Mouse (Mus musculus): ENCODE data around the gene Zfhx3. TPM values are rescaled to one million over a fixed set of nuclear protein-coding genes. Genes with fewer than 3 reads are reported as not detected.

The Zfhx3 gene
- polyA plus RNA-seq, 1 experiment from 2014 or later: 15.7 TPM

- ATAC-seq (replicated peaks; ENCODE audit: low FRiP score, low TSS enrichment, low read depth) (no peak), DNase-seq (ENCODE audit: low spot score) (no peak)
- Histone ChIP-seq H3K36me3 (ENCODE audit: control insufficient read depth, insufficient read depth, low read length) (no peaks in the 10 kb centered on the region), H3K27me3 (replicated peaks; ENCODE audit: control insufficient read depth, insufficient read depth, low read length) (no peaks in the 10 kb centered on the region), H3K4me1 (replicated peaks; ENCODE audit: control insufficient read depth, insufficient read depth, low read length) (peaks cover 14% of the 10 kb centered on the region; the same call in 1 of the 2 replicates), H3K9me3 (ENCODE audit: control insufficient read depth, low read length) (no peaks in the 10 kb centered on the region), H3K27ac (ENCODE audit: low read depth) (no peak overlapping the region), H3K4me3 (ENCODE audit: low read depth, low read length) (no peak overlapping the region), H3K9ac (ENCODE audit: low read length) (no peak overlapping the region), H3K4me2 (ENCODE audit: low read length) (no peak overlapping the region)
- 62% methylated on average over 9 of the region's 9 CpGs for WGBS
Measured at GRCm38 (mm10) chr8:108595061-108595419, 652.6 kb downstream of the Zfhx3 start.

DNA sequence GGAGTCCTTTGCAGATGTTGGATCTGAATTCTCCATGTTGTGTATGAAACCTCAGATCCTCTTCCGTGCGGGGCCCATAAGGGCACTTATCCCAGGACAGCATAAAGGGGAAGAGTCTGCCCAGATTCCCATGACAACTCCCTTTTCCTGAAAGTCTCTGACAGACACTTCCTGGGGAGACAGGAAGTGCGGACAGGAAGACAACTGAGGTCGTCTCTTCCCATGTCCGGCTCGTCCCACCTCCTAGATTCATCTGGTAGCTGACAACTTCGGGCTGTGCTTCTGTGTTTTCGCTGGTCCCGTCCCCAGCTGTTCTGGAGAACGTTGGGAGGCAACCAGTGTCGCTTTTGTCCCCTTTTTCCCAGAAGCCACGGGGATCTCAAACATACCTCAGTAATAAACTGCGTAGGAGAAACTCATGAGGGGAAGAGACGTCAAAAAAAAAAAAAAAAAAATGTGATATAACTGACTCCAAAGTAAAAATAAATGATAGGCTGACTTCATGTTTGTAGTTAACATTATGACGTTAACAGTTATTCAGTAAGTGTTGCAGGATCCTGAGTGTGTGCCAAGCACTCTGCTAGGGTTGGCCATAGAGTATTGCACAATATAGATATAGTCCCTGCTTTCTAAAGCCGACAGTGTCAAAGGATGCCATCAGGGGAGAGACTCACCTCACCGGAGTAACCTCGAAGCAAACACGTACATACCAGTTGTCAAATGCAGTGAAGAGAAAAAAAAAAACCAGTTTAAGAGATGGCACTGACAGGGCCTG lies 653.5 kb downstream of the Zfhx3 start:
- Histone ChIP-seq H3K27ac (ENCODE audit: low read depth) (no peak overlapping the region), H3K36me3 (ENCODE audit: control insufficient read depth, insufficient read depth, low read length) (no peaks in the 10 kb centered on the region), H3K9ac (ENCODE audit: low read length) (no peak overlapping the region), H3K27me3 (replicated peaks; ENCODE audit: control insufficient read depth, insufficient read depth, low read length) (no peaks in the 10 kb centered on the region), H3K4me1 (replicated peaks; ENCODE audit: control insufficient read depth, insufficient read depth, low read length) (peaks cover 14% of the 10 kb centered on the region; the same call in 1 of the 2 replicates), H3K9me3 (ENCODE audit: control insufficient read depth, low read length) (no peaks in the 10 kb centered on the region), H3K4me3 (ENCODE audit: low read depth, low read length) (no peak overlapping the region), H3K4me2 (ENCODE audit: low read length) (no peak overlapping the region)
- DNase-seq (ENCODE audit: low spot score) (no peak), ATAC-seq (replicated peaks; ENCODE audit: low FRiP score, low TSS enrichment, low read depth) (no peak)
- WGBS: 78% methylated on average over 19 of the region's 19 CpGs

GRCm38 (mm10) chr8:108599003-108599402 lies 656.6 kb downstream of the Zfhx3 start:
- peaks cover 8% of the 10 kb centered on the region; the same call in 1 of the 2 replicates for H3K4me1 ChIP-seq (replicated peaks; ENCODE audit: control insufficient read depth, insufficient read depth, low read length)
- no peak overlapping the region for H3K27ac ChIP-seq (ENCODE audit: low read depth)
- H3K4me2 ChIP-seq (ENCODE audit: low read length): no peak overlapping the region
- H3K27me3 ChIP-seq (replicated peaks; ENCODE audit: control insufficient read depth, insufficient read depth, low read length): no peaks in the 10 kb centered on the region
- 57% methylated on average over 8 of the region's 8 CpGs for WGBS
- H3K9me3 ChIP-seq (ENCODE audit: control insufficient read depth, low read length): no peaks in the 10 kb centered on the region
- no peak for DNase-seq (ENCODE audit: low spot score)
- H3K36me3 ChIP-seq (ENCODE audit: control insufficient read depth, insufficient read depth, low read length): no peaks in the 10 kb centered on the region
- no peak overlapping the region for H3K9ac ChIP-seq (ENCODE audit: low read length)
- no peak overlapping the region for H3K4me3 ChIP-seq (ENCODE audit: low read depth, low read length)
- ATAC-seq (replicated peaks; ENCODE audit: low FRiP score, low TSS enrichment, low read depth): no peak

- 75% methylated on average over 6 of the region's 6 CpGs for WGBS
- Histone ChIP-seq H3K4me2 (ENCODE audit: low read length) (no peak overlapping the region), H3K4me3 (ENCODE audit: low read depth, low read length) (no peak overlapping the region), H3K4me1 (replicated peaks; ENCODE audit: control insufficient read depth, insufficient read depth, low read length) (peaks cover 4% of the 10 kb centered on the region; the same call in 1 of the 2 replicates), H3K9me3 (ENCODE audit: control insufficient read depth, low read length) (no peaks in the 10 kb centered on the region), H3K9ac (ENCODE audit: low read length) (no peak overlapping the region), H3K27ac (ENCODE audit: low read depth) (no peak overlapping the region), H3K27me3 (replicated peaks; ENCODE audit: control insufficient read depth, insufficient read depth, low read length) (no peaks in the 10 kb centered on the region), H3K36me3 (ENCODE audit: control insufficient read depth, insufficient read depth, low read length) (no peaks in the 10 kb centered on the region)
- no peak for DNase-seq (ENCODE audit: low spot score)
- ATAC-seq (replicated peaks; ENCODE audit: low FRiP score, low TSS enrichment, low read depth): no peak
Measured at GRCm38 (mm10) chr8:108599558-108599957, 657.1 kb downstream of the Zfhx3 start.

- ATAC-seq (replicated peaks; ENCODE audit: low FRiP score, low TSS enrichment, low read depth): no peak
Measured at GRCm38 (mm10) chr8:108608678-108609077, 666.2 kb downstream of the Zfhx3 start.

GRCm38 (mm10) chr8:108609114-108609513 lies 666.7 kb downstream of the Zfhx3 start:
- Histone ChIP-seq H3K4me2 (ENCODE audit: low read length) (no peak overlapping the region), H3K4me1 (replicated peaks; ENCODE audit: control insufficient read depth, insufficient read depth, low read length) (no peaks in the 10 kb centered on the region), H3K27me3 (replicated peaks; ENCODE audit: control insufficient read depth, insufficient read depth, low read length) (no peaks in the 10 kb centered on the region), H3K27ac (ENCODE audit: low read depth) (no peak overlapping the region), H3K4me3 (ENCODE audit: low read depth, low read length) (no peak overlapping the region), H3K9me3 (ENCODE audit: control insufficient read depth, low read length) (no peaks in the 10 kb centered on the region), H3K9ac (ENCODE audit: low read length) (no peak overlapping the region), H3K36me3 (ENCODE audit: control insufficient read depth, insufficient read depth, low read length) (no peaks in the 10 kb centered on the region)
- 58% methylated on average over 5 of the region's 5 CpGs for WGBS
- no peak for ATAC-seq (replicated peaks; ENCODE audit: low FRiP score, low TSS enrichment, low read depth)
- DNase-seq (ENCODE audit: low spot score): no peak

More at GRCm38 (mm10) chr8:108608678-108609077, 666.2 kb downstream of the Zfhx3 start:
- Histone ChIP-seq H3K27ac (ENCODE audit: low read depth) (no peak overlapping the region), H3K4me2 (ENCODE audit: low read length) (no peak overlapping the region), H3K4me3 (ENCODE audit: low read depth, low read length) (no peak overlapping the region), H3K9me3 (ENCODE audit: control insufficient read depth, low read length) (no peaks in the 10 kb centered on the region), H3K4me1 (replicated peaks; ENCODE audit: control insufficient read depth, insufficient read depth, low read length) (no peaks in the 10 kb centered on the region), H3K9ac (ENCODE audit: low read length) (no peak overlapping the region), H3K36me3 (ENCODE audit: control insufficient read depth, insufficient read depth, low read length) (no peaks in the 10 kb centered on the region), H3K27me3 (replicated peaks; ENCODE audit: control insufficient read depth, insufficient read depth, low read length) (no peaks in the 10 kb centered on the region)
- DNase-seq (ENCODE audit: low spot score): no peak
- WGBS: 64% methylated on average over 5 of the region's 5 CpGs

GRCm38 (mm10) chr8:108611141-108611674 lies 668.8 kb downstream of the Zfhx3 start:
- no peaks in the 10 kb centered on the region for H3K9me3 ChIP-seq (ENCODE audit: control insufficient read depth, low read length)

GRCm38 (mm10) chr8:108611792-108612413 lies 669.5 kb downstream of the Zfhx3 start:
- Histone ChIP-seq H3K4me2 (ENCODE audit: low read length) (no peak overlapping the region), H3K9ac (ENCODE audit: low read length) (no peak overlapping the region), H3K4me1 (replicated peaks; ENCODE audit: control insufficient read depth, insufficient read depth, low read length) (no peaks in the 10 kb centered on the region), H3K4me3 (ENCODE audit: low read depth, low read length) (no peak overlapping the region), H3K36me3 (ENCODE audit: control insufficient read depth, insufficient read depth, low read length) (no peaks in the 10 kb centered on the region), H3K27me3 (replicated peaks; ENCODE audit: control insufficient read depth, insufficient read depth, low read length) (no peaks in the 10 kb centered on the region), H3K27ac (ENCODE audit: low read depth) (no peak overlapping the region), H3K9me3 (ENCODE audit: control insufficient read depth, low read length) (no peaks in the 10 kb centered on the region)
- DNase-seq (ENCODE audit: low spot score): no peak
- WGBS: 69% methylated on average over 11 of the region's 11 CpGs
- ATAC-seq (replicated peaks; ENCODE audit: low FRiP score, low TSS enrichment, low read depth): no peak

More at GRCm38 (mm10) chr8:108611141-108611674, 668.8 kb downstream of the Zfhx3 start:
- DNase-seq (ENCODE audit: low spot score) (no peak), ATAC-seq (replicated peaks; ENCODE audit: low FRiP score, low TSS enrichment, low read depth) (no peak)
- no peak overlapping the region for H3K27ac ChIP-seq (ENCODE audit: low read depth)
- no peaks in the 10 kb centered on the region for H3K36me3 ChIP-seq (ENCODE audit: control insufficient read depth, insufficient read depth, low read length)
- no peaks in the 10 kb centered on the region for H3K27me3 ChIP-seq (replicated peaks; ENCODE audit: control insufficient read depth, insufficient read depth, low read length)
- H3K9ac ChIP-seq (ENCODE audit: low read length): no peak overlapping the region
- no peak overlapping the region for H3K4me3 ChIP-seq (ENCODE audit: low read depth, low read length)
- no peaks in the 10 kb centered on the region for H3K4me1 ChIP-seq (replicated peaks; ENCODE audit: control insufficient read depth, insufficient read depth, low read length)
- WGBS: 88% methylated on average over 9 of the region's 9 CpGs
- H3K4me2 ChIP-seq (ENCODE audit: low read length): no peak overlapping the region
